Mouse (Mus musculus): ENCODE results near the gene Cxcr1. TPM values are rescaled to one million over a fixed set of nuclear protein-coding genes. Genes with fewer than 3 reads are reported as not detected.

Gene Cxcr1
- polyA plus RNA-seq (2014; fragmentation: Nextera tagmentation; extraction: Ambion mirVana) = not detected in 2 replicates

DNA sequence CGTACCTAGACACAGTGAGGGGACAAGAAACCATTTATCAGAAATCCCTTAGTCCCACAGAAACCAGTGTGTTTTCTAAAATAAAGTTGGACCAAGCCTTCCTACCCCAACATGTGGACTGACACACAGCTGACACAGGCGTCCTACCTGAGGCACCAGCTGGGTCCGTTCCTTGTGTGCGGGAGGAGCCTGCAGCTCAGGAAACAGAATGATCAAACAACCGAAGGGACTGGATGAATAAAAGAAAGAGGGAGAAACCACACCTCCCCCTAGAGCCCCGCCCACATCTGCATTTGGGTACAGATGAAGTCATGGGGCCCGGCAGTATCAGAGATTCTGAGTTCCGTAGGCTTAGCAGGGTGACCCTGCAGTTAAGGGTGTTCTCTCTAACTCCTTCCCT is at the start of gene Cxcr1:
TSS of gene Cxcr1 (minus strand) at position 187 of the 400 bp plus-strand sequence.
- 69% methylated on average over 8 of the region's 8 CpGs for WGBS
- H3K4me2 ChIP-seq (ENCODE audit: low read depth) = no peak within 1 kb of the TSS
- no peaks in the 10 kb centered on the region for H3K4me1 ChIP-seq (ENCODE audit: control insufficient read depth, insufficient read depth, low read length)
- no peaks in the 10 kb centered on the region for H3K9me3 ChIP-seq (ENCODE audit: control insufficient read depth, low read length)
- DNase-seq (ENCODE audit: low spot score) = no peak
- no peaks in the 10 kb centered on the region for H3K36me3 ChIP-seq (ENCODE audit: control insufficient read depth, insufficient read depth, low read length)
- no peak for ATAC-seq (ENCODE audit: insufficient read depth, low FRiP score, low TSS enrichment)
- no peak within 1 kb of the TSS for H3K9ac ChIP-seq (ENCODE audit: low read length)
- H3K27ac ChIP-seq (ENCODE audit: low read depth, low read length) = no peak within 1 kb of the TSS
- no peaks in the 10 kb centered on the region for H3K27me3 ChIP-seq (ENCODE audit: control insufficient read depth, insufficient read depth, low read length)
- H3K4me3 ChIP-seq (ENCODE audit: low read depth, low read length) = no peak within 1 kb of the TSS

- WGBS = 95% methylated on average over 4 of the region's 4 CpGs
- ATAC-seq (ENCODE audit: insufficient read depth, low FRiP score, low TSS enrichment) (no peak), DNase-seq (ENCODE audit: low spot score) (no peak)
- H3K4me3 ChIP-seq (ENCODE audit: low read depth, low read length) = no peak overlapping the region
- H3K9ac ChIP-seq (ENCODE audit: low read length) = no peak overlapping the region
- H3K4me2 ChIP-seq (ENCODE audit: low read depth) = no peak overlapping the region
- H3K27ac ChIP-seq (ENCODE audit: low read depth, low read length) = no peak overlapping the region
- no peaks in the 10 kb centered on the region for H3K36me3 ChIP-seq (ENCODE audit: control insufficient read depth, insufficient read depth, low read length)
- H3K27me3 ChIP-seq (ENCODE audit: control insufficient read depth, insufficient read depth, low read length) = no peaks in the 10 kb centered on the region
- H3K4me1 ChIP-seq (ENCODE audit: control insufficient read depth, insufficient read depth, low read length) = peaks cover 23% of the 10 kb centered on the region; the same call in 1 of the 2 replicates
- no peaks in the 10 kb centered on the region for H3K9me3 ChIP-seq (ENCODE audit: control insufficient read depth, low read length)
These were observed 46.4 kb upstream of the Cxcr1 start for GRCm38 (mm10) chr1:74240832-74241231.

DNA sequence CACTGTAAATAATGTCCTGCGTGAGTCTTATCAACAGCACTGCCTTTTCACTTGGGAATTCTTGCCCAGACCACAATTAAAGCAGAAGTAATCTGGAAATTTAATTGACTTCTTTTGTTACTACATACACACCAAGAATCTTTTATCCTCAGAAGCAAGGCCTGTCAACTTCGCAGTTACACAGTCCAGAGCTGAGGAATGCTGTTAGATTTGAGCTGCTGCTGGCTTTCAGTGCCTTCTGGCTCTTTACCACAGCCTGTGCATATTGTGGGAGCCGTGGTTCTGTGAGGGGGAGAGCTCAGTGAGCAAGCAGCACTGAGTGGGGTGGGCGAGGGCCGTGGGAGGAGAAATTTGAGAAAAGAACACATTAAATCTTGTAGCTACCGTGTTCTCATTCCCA is 45.9 kb upstream of the Cxcr1 start:
- ATAC-seq (ENCODE audit: insufficient read depth, low FRiP score, low TSS enrichment) = no peak
- no peak overlapping the region for H3K9ac ChIP-seq (ENCODE audit: low read length)
- WGBS = 82% methylated on average over 6 of the region's 6 CpGs
- peaks cover 23% of the 10 kb centered on the region; the same call in 1 of the 2 replicates for H3K4me1 ChIP-seq (ENCODE audit: control insufficient read depth, insufficient read depth, low read length)
- DNase-seq (ENCODE audit: low spot score) = no peak
- no peak overlapping the region for H3K27ac ChIP-seq (ENCODE audit: low read depth, low read length)
- no peaks in the 10 kb centered on the region for H3K36me3 ChIP-seq (ENCODE audit: control insufficient read depth, insufficient read depth, low read length)
- no peak overlapping the region for H3K4me3 ChIP-seq (ENCODE audit: low read depth, low read length)
- H3K4me2 ChIP-seq (ENCODE audit: low read depth) = no peak overlapping the region
- H3K27me3 ChIP-seq (ENCODE audit: control insufficient read depth, insufficient read depth, low read length) = no peaks in the 10 kb centered on the region
- no peaks in the 10 kb centered on the region for H3K9me3 ChIP-seq (ENCODE audit: control insufficient read depth, low read length)

- ATAC-seq (ENCODE audit: insufficient read depth, low FRiP score, low TSS enrichment) (no peak), DNase-seq (ENCODE audit: low spot score) (no peak)
- Histone ChIP-seq H3K36me3 (ENCODE audit: control insufficient read depth, insufficient read depth, low read length) (no peaks in the 10 kb centered on the region), H3K4me1 (ENCODE audit: control insufficient read depth, insufficient read depth, low read length) (peaks cover 23% of the 10 kb centered on the region; the same call in 1 of the 2 replicates), H3K4me2 (ENCODE audit: low read depth) (no peak overlapping the region), H3K27ac (ENCODE audit: low read depth, low read length) (no peak overlapping the region), H3K9ac (ENCODE audit: low read length) (no peak overlapping the region), H3K4me3 (ENCODE audit: low read depth, low read length) (no peak overlapping the region), H3K27me3 (ENCODE audit: control insufficient read depth, insufficient read depth, low read length) (no peaks in the 10 kb centered on the region), H3K9me3 (ENCODE audit: control insufficient read depth, low read length) (no peaks in the 10 kb centered on the region)
- WGBS = 70% methylated on average over 11 of the region's 11 CpGs
These were observed 45.2 kb upstream of the Cxcr1 start for GRCm38 (mm10) chr1:74239618-74240017.

DNA sequence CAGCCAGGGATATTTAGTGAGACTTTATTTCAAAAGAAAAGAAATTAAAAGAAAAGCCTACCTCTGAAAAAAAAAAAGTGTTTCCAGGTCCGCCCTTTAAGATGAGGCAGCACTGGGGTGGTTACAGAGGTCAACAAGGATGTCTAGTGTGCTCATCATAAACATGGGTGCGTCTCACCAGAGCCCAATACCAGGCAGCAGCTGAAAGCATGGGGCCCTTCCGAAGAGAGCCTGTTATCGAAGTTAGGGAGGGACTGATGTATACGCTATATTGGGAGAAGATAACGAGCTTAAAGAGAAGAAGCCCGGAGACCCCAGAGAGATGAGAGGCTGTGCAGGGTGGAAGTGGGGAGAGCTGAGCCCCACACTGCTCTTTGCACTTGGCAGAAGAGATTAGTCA is 44.7 kb upstream of the Cxcr1 start:
- H3K27ac ChIP-seq (ENCODE audit: low read depth, low read length) = no peak overlapping the region
- no peak overlapping the region for H3K4me2 ChIP-seq (ENCODE audit: low read depth)
- WGBS = 80% methylated on average over 7 of the region's 7 CpGs
- H3K27me3 ChIP-seq (ENCODE audit: control insufficient read depth, insufficient read depth, low read length) = no peaks in the 10 kb centered on the region
- H3K36me3 ChIP-seq (ENCODE audit: control insufficient read depth, insufficient read depth, low read length) = no peaks in the 10 kb centered on the region
- ATAC-seq (ENCODE audit: insufficient read depth, low FRiP score, low TSS enrichment) (no peak), DNase-seq (ENCODE audit: low spot score) (no peak)
- no peak overlapping the region for H3K9ac ChIP-seq (ENCODE audit: low read length)
- H3K9me3 ChIP-seq (ENCODE audit: control insufficient read depth, low read length) = no peaks in the 10 kb centered on the region
- no peak overlapping the region for H3K4me3 ChIP-seq (ENCODE audit: low read depth, low read length)
- peaks cover 23% of the 10 kb centered on the region; the same call in 1 of the 2 replicates for H3K4me1 ChIP-seq (ENCODE audit: control insufficient read depth, insufficient read depth, low read length)

GRCm38 (mm10) chr1:74238136-74238535 is 43.7 kb upstream of the Cxcr1 start:
- no peaks in the 10 kb centered on the region for H3K27me3 ChIP-seq (ENCODE audit: control insufficient read depth, insufficient read depth, low read length)
- peak overlapping the region; percentile 98 for H3K4me3 ChIP-seq (ENCODE audit: low read depth, low read length)
- no peak overlapping the region for H3K27ac ChIP-seq (ENCODE audit: low read depth, low read length)
- ATAC-seq (ENCODE audit: insufficient read depth, low FRiP score, low TSS enrichment) (no peak), DNase-seq (ENCODE audit: low spot score) (no peak)
- H3K9me3 ChIP-seq (ENCODE audit: control insufficient read depth, low read length) = no peaks in the 10 kb centered on the region
- 76% methylated on average over 1 of the region's 1 CpGs for WGBS
- H3K4me2 ChIP-seq (ENCODE audit: low read depth) = peak overlapping the region; percentile 78
- H3K4me1 ChIP-seq (ENCODE audit: control insufficient read depth, insufficient read depth, low read length) = peaks cover 23% of the 10 kb centered on the region; the same call in 1 of the 2 replicates
- no peaks in the 10 kb centered on the region for H3K36me3 ChIP-seq (ENCODE audit: control insufficient read depth, insufficient read depth, low read length)
- H3K9ac ChIP-seq (ENCODE audit: low read length) = no peak overlapping the region

DNA sequence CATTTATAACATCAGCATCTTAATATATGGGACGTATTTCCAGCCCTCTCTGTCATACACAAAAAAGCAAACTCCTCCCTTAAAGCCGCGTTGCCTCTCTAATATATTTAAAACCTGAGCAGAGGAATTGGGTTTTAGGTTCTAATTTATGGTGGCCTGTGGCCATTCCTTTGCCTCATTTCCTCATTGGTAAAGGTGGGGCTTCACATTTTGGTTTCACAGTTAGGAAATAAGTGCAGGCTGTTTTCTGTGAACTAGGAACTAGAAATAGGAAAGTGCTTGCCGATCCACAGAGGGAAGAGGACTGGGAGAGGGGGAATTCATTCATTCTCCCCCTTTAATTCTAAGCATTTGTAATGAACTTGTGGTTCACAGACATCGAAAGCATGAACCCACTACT is 43.2 kb upstream of the Cxcr1 start:
- no peak for DNase-seq (ENCODE audit: low spot score)
- H3K27me3 ChIP-seq (ENCODE audit: control insufficient read depth, insufficient read depth, low read length) = no peaks in the 10 kb centered on the region
- peaks cover 23% of the 10 kb centered on the region; the same call in 1 of the 2 replicates for H3K4me1 ChIP-seq (ENCODE audit: control insufficient read depth, insufficient read depth, low read length)
- no peak for ATAC-seq (ENCODE audit: insufficient read depth, low FRiP score, low TSS enrichment)
- 48% methylated on average over 5 of the region's 5 CpGs for WGBS
- H3K36me3 ChIP-seq (ENCODE audit: control insufficient read depth, insufficient read depth, low read length) = no peaks in the 10 kb centered on the region
- peak overlapping the region; percentile 78 for H3K4me2 ChIP-seq (ENCODE audit: low read depth)
- H3K4me3 ChIP-seq (ENCODE audit: low read depth, low read length) = peak overlapping the region; percentile 98
- H3K27ac ChIP-seq (ENCODE audit: low read depth, low read length) = no peak overlapping the region
- peak overlapping the region; percentile 94 for H3K9ac ChIP-seq (ENCODE audit: low read length)
- no peaks in the 10 kb centered on the region for H3K9me3 ChIP-seq (ENCODE audit: control insufficient read depth, low read length)

GRCm38 (mm10) chr1:74236590-74237317 is 42.3 kb upstream of the Cxcr1 start:
- ATAC-seq (ENCODE audit: insufficient read depth, low FRiP score, low TSS enrichment) = peak; percentile 45
- Histone ChIP-seq H3K27ac (ENCODE audit: low read depth, low read length) (peak overlapping the region; percentile 75), H3K4me2 (ENCODE audit: low read depth) (peak overlapping the region; percentile 78), H3K9ac (ENCODE audit: low read length) (peak overlapping the region; percentile 94), H3K27me3 (ENCODE audit: control insufficient read depth, insufficient read depth, low read length) (no peaks in the 10 kb centered on the region), H3K9me3 (ENCODE audit: control insufficient read depth, low read length) (no peaks in the 10 kb centered on the region), H3K4me1 (ENCODE audit: control insufficient read depth, insufficient read depth, low read length) (peaks cover 23% of the 10 kb centered on the region; the same call in 1 of the 2 replicates), H3K4me3 (ENCODE audit: low read depth, low read length) (peak overlapping the region; percentile 98), H3K36me3 (ENCODE audit: control insufficient read depth, insufficient read depth, low read length) (no peaks in the 10 kb centered on the region)
- no peak for DNase-seq (ENCODE audit: low spot score)
- WGBS = under 1% methylated on average over 37 of the region's 57 CpGs

Data from neural tube, embryonic 11.5 days (tissue).